Mouse (Mus musculus): ENCODE data around the gene Cul4b. TPM values are rescaled to one million over a fixed set of nuclear protein-coding genes. Genes with fewer than 3 reads are reported as not detected.

The Cul4b gene
- 72.0 and 81.9 TPM in 2 replicates for polyA plus RNA-seq (2014; fragmentation: Nextera tagmentation; extraction: Ambion mirVana)

GRCm38 (mm10) chrX:38576078-38576477 is at the start of gene Cul4b:
Cul4b (minus strand) TSS chrX:38576196.
- Histone ChIP-seq H3K36me3 (replicated peaks; ENCODE audit: control insufficient read depth, insufficient read depth, low read depth, low read length) (no peaks in the 10 kb centered on the region), H3K4me3 (ENCODE audit: low read depth, low read length) (no peak within 1 kb of the TSS), H3K4me1 (ENCODE audit: control insufficient read depth, insufficient read depth, low read length) (no peaks in the 10 kb centered on the region), H3K27me3 (ENCODE audit: control insufficient read depth, insufficient read depth, low read length) (no peaks in the 10 kb centered on the region), H3K9ac (replicated peaks; ENCODE audit: low read length) (no peak within 1 kb of the TSS), H3K4me2 (ENCODE audit: low read depth, low read length) (no peak within 1 kb of the TSS), H3K27ac (replicated peaks; ENCODE audit: low read depth, low read length) (no peak within 1 kb of the TSS), H3K9me3 (replicated peaks; ENCODE audit: control insufficient read depth, low read length) (no peaks in the 10 kb centered on the region)
- no peak for ATAC-seq (replicated peaks; ENCODE audit: insufficient number of reproducible peaks, low FRiP score, low TSS enrichment, low read depth)
- no peak for DNase-seq (ENCODE audit: low spot score)
- WGBS, result 87% methylated on average over 15 of the region's 15 CpGs

DNA sequence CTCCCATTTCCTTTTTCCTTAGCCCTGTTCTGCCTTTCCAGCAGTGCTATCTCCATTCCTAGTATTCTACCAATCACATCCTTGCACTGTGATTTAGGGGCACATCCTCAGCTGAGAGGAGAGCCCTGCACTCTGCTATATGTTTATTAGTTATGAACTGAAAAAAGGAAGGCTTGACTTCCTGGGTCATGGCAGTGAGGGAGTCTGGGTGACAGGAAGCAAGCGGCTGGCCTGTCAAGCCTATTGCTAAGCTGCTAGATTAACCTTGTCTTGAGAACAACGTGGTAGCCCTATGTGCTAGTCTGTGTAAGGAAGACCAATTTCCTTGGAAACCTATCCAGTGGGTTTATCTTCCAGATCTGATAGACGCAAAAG is 25.0 kb upstream of the Cul4b start:
- Histone ChIP-seq H3K9ac (replicated peaks; ENCODE audit: low read length) (peak overlapping the region; percentile 62), H3K27me3 (ENCODE audit: control insufficient read depth, insufficient read depth, low read length) (no peaks in the 10 kb centered on the region), H3K4me3 (ENCODE audit: low read depth, low read length) (peak overlapping the region; percentile 45), H3K4me2 (ENCODE audit: low read depth, low read length) (peak overlapping the region; percentile 33), H3K27ac (replicated peaks; ENCODE audit: low read depth, low read length) (peak overlapping the region; percentile 38), H3K9me3 (replicated peaks; ENCODE audit: control insufficient read depth, low read length) (no peaks in the 10 kb centered on the region), H3K36me3 (replicated peaks; ENCODE audit: control insufficient read depth, insufficient read depth, low read depth, low read length) (no peaks in the 10 kb centered on the region), H3K4me1 (ENCODE audit: control insufficient read depth, insufficient read depth, low read length) (no peaks in the 10 kb centered on the region)
- DNase-seq (ENCODE audit: low spot score) (peak; percentile 11), ATAC-seq (replicated peaks; ENCODE audit: insufficient number of reproducible peaks, low FRiP score, low TSS enrichment, low read depth) (peak; percentile 59; the same call in 1 of the 2 replicates)
- WGBS, result 18% methylated on average over 3 of the region's 3 CpGs

DNA sequence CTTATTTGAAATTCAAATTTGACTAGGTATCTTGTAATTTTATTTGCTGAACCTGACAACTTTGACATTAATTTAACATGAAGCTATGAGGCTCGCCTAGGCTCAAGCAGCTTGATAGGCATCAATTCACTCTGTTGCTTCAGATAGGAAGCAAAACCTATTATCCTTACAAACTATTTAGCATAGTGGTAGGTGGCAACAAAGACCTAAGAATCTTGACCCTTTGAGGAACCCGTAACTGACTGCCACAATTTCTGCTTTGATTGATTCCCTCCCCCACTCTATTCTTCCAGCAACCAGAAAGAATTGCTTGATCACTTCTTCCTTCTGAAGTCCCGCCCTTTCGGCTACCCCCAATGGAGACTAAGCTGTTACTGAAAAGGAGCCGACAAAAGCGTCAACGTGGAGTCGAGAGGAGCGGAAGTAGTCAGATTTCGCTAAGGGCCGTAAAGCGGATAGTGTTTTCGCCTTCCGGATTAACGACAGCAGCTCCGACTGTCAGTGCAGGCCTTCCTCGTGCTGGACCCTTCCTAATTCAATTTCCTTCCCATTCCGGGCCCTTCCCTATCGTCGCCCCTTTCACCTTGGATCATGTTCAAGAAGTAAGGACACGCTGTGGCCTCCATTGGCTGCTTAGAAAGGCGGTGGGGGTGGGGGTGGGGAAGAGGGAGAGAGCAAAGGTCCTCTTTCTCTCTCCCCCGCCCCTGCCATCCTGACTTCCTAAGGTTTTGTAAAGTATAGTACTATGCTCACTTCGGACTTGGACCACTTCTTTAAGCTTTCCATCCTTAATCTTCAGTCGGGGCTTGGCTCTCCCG is 24.4 kb upstream of the Cul4b start, which contains the start of gene Mcts1:
Gene Mcts1 (plus strand): TSS at position 402 of the 818 bp plus-strand sequence.
- DNase-seq (ENCODE audit: low spot score) (peak; percentile 86), ATAC-seq (replicated peaks; ENCODE audit: insufficient number of reproducible peaks, low FRiP score, low TSS enrichment, low read depth) (peak; percentile 83)
- Histone ChIP-seq H3K4me3 (ENCODE audit: low read depth, low read length) (peak within 1 kb of the TSS; percentile 45), H3K36me3 (replicated peaks; ENCODE audit: control insufficient read depth, insufficient read depth, low read depth, low read length) (no peaks in the 10 kb centered on the region), H3K27ac (replicated peaks; ENCODE audit: low read depth, low read length) (peak within 1 kb of the TSS; percentile 38), H3K4me2 (ENCODE audit: low read depth, low read length) (peak within 1 kb of the TSS; percentile 33), H3K9ac (replicated peaks; ENCODE audit: low read length) (peak within 1 kb of the TSS; percentile 62), H3K4me1 (ENCODE audit: control insufficient read depth, insufficient read depth, low read length) (no peaks in the 10 kb centered on the region), H3K27me3 (ENCODE audit: control insufficient read depth, insufficient read depth, low read length) (no peaks in the 10 kb centered on the region), H3K9me3 (replicated peaks; ENCODE audit: control insufficient read depth, low read length) (no peaks in the 10 kb centered on the region)
- WGBS, result 18% methylated on average over 24 of the region's 26 CpGs

DNA sequence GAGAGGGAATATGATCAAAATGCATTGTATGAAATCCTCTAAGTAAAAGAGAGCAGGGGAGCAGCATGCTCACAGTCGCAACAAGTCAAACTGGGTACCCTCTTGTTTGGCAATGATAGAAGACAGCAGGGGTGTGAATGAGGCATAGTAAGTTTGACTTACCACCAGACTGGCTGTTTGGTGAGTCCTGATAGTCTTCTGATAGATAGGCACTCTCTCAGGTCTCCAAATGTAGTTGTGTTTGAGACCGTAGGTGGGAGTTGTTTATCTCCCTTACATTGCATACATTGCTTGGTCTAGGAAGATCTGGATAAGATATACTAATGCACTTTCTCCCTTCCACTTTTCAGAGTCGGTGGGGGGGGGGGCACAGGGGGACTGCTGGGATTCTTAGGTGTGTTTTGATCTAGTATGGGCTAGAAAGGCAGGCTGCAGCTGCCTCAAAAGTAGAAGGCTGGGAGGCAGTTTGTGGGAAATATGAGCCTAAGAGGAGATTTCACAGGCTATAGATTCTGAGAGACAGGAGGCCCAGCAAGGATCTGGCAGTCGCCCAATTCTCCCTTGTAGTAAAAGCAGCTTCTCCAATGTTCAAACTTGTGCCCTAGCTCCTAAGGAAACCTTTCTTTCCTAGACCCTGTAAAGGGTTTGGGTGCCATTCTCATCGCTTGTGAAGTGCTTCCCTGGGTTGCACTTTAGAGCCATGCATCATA is 17.3 kb upstream of the Cul4b start:
- H3K27ac ChIP-seq (replicated peaks; ENCODE audit: low read depth, low read length), result no peak overlapping the region
- no peak overlapping the region for H3K4me3 ChIP-seq (ENCODE audit: low read depth, low read length)
- H3K4me1 ChIP-seq (ENCODE audit: control insufficient read depth, insufficient read depth, low read length), result no peaks in the 10 kb centered on the region
- ATAC-seq (replicated peaks; ENCODE audit: insufficient number of reproducible peaks, low FRiP score, low TSS enrichment, low read depth) (no peak), DNase-seq (ENCODE audit: low spot score) (peak; percentile 14)
- no peak overlapping the region for H3K4me2 ChIP-seq (ENCODE audit: low read depth, low read length)
- H3K9ac ChIP-seq (replicated peaks; ENCODE audit: low read length), result no peak overlapping the region
- no peaks in the 10 kb centered on the region for H3K9me3 ChIP-seq (replicated peaks; ENCODE audit: control insufficient read depth, low read length)
- no peaks in the 10 kb centered on the region for H3K27me3 ChIP-seq (ENCODE audit: control insufficient read depth, insufficient read depth, low read length)
- WGBS, result 77% methylated on average over 5 of the region's 5 CpGs
- no peaks in the 10 kb centered on the region for H3K36me3 ChIP-seq (replicated peaks; ENCODE audit: control insufficient read depth, insufficient read depth, low read depth, low read length)

DNA sequence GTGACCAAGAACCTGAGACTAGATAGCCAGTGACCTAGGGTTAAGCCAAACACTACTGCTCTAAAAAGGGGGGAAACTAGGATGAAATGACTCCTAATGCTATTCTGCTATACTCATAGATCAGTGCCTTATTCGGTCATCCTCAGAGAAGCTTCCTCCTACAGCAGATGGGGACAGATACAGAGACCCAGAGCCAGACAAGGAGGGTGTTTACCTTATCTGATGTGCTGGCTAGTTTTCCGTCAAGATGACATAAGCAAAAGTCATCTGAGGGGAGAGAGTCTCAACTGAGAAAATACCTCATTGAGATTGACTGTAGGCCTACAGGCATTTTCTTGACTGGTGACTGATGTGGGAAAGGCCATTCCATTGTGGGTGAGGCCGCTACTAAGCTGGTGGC is 15.8 kb upstream of the Cul4b start:
- no peaks in the 10 kb centered on the region for H3K36me3 ChIP-seq (replicated peaks; ENCODE audit: control insufficient read depth, insufficient read depth, low read depth, low read length)
- H3K9me3 ChIP-seq (replicated peaks; ENCODE audit: control insufficient read depth, low read length), result no peaks in the 10 kb centered on the region
- no peaks in the 10 kb centered on the region for H3K27me3 ChIP-seq (ENCODE audit: control insufficient read depth, insufficient read depth, low read length)
- H3K27ac ChIP-seq (replicated peaks; ENCODE audit: low read depth, low read length), result no peak overlapping the region
- no peak overlapping the region for H3K4me3 ChIP-seq (ENCODE audit: low read depth, low read length)
- DNase-seq (ENCODE audit: low spot score), result no peak
- H3K9ac ChIP-seq (replicated peaks; ENCODE audit: low read length), result no peak overlapping the region
- no peak overlapping the region for H3K4me2 ChIP-seq (ENCODE audit: low read depth, low read length)
- no peaks in the 10 kb centered on the region for H3K4me1 ChIP-seq (ENCODE audit: control insufficient read depth, insufficient read depth, low read length)
- no peak for ATAC-seq (replicated peaks; ENCODE audit: insufficient number of reproducible peaks, low FRiP score, low TSS enrichment, low read depth)
- 84% methylated on average over 3 of the region's 3 CpGs for WGBS

DNA sequence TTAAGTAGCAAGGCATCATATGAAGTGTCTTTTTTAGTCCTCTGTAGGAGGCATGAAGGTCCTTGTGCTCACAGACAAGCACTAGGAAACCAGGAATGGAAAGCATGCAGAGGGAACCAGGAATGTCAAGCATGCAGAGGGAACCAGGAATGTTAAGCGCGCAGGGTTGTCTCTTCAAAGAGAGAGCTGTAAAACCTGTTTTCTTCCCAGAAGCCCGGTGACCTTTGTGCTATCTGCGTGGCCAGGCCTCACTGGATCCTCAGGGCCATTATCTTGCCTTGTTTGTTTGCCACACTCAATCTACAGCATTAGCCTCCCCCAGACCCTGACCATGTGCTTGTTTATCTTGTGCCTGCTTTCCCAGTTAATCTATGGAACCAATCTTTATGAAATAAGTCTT is 13.8 kb upstream of the Cul4b start:
- Histone ChIP-seq H3K9ac (replicated peaks; ENCODE audit: low read length) (no peak overlapping the region), H3K27me3 (ENCODE audit: control insufficient read depth, insufficient read depth, low read length) (no peaks in the 10 kb centered on the region), H3K36me3 (replicated peaks; ENCODE audit: control insufficient read depth, insufficient read depth, low read depth, low read length) (no peaks in the 10 kb centered on the region), H3K27ac (replicated peaks; ENCODE audit: low read depth, low read length) (no peak overlapping the region), H3K4me3 (ENCODE audit: low read depth, low read length) (no peak overlapping the region), H3K4me1 (ENCODE audit: control insufficient read depth, insufficient read depth, low read length) (no peaks in the 10 kb centered on the region), H3K9me3 (replicated peaks; ENCODE audit: control insufficient read depth, low read length) (no peaks in the 10 kb centered on the region), H3K4me2 (ENCODE audit: low read depth, low read length) (no peak overlapping the region)
- 46% methylated on average over 4 of the region's 4 CpGs for WGBS
- ATAC-seq (replicated peaks; ENCODE audit: insufficient number of reproducible peaks, low FRiP score, low TSS enrichment, low read depth), result no peak
- peak; percentile 14 for DNase-seq (ENCODE audit: low spot score)

- no peaks in the 10 kb centered on the region for H3K27me3 ChIP-seq (ENCODE audit: control insufficient read depth, insufficient read depth, low read length)
- DNase-seq (ENCODE audit: low spot score) (no peak), ATAC-seq (replicated peaks; ENCODE audit: insufficient number of reproducible peaks, low FRiP score, low TSS enrichment, low read depth) (no peak)
- no peak overlapping the region for H3K4me3 ChIP-seq (ENCODE audit: low read depth, low read length)
- H3K9ac ChIP-seq (replicated peaks; ENCODE audit: low read length), result no peak overlapping the region
- no peaks in the 10 kb centered on the region for H3K4me1 ChIP-seq (ENCODE audit: control insufficient read depth, insufficient read depth, low read length)
- H3K9me3 ChIP-seq (replicated peaks; ENCODE audit: control insufficient read depth, low read length), result no peaks in the 10 kb centered on the region
- H3K36me3 ChIP-seq (replicated peaks; ENCODE audit: control insufficient read depth, insufficient read depth, low read depth, low read length), result no peaks in the 10 kb centered on the region
- no peak overlapping the region for H3K4me2 ChIP-seq (ENCODE audit: low read depth, low read length)
- H3K27ac ChIP-seq (replicated peaks; ENCODE audit: low read depth, low read length), result no peak overlapping the region
Measured at GRCm38 (mm10) chrX:38583261-38583660, 7.3 kb upstream of the Cul4b start.

- no peak overlapping the region for H3K9ac ChIP-seq (replicated peaks; ENCODE audit: low read length)
- no peak overlapping the region for H3K4me3 ChIP-seq (ENCODE audit: low read depth, low read length)
- 82% methylated on average over 1 of the region's 1 CpGs for WGBS
- no peaks in the 10 kb centered on the region for H3K9me3 ChIP-seq (replicated peaks; ENCODE audit: control insufficient read depth, low read length)
- no peak for DNase-seq (ENCODE audit: low spot score)
- H3K4me2 ChIP-seq (ENCODE audit: low read depth, low read length), result no peak overlapping the region
- H3K4me1 ChIP-seq (ENCODE audit: control insufficient read depth, insufficient read depth, low read length), result no peaks in the 10 kb centered on the region
- no peaks in the 10 kb centered on the region for H3K36me3 ChIP-seq (replicated peaks; ENCODE audit: control insufficient read depth, insufficient read depth, low read depth, low read length)
- ATAC-seq (replicated peaks; ENCODE audit: insufficient number of reproducible peaks, low FRiP score, low TSS enrichment, low read depth), result no peak
- H3K27me3 ChIP-seq (ENCODE audit: control insufficient read depth, insufficient read depth, low read length), result no peaks in the 10 kb centered on the region
- no peak overlapping the region for H3K27ac ChIP-seq (replicated peaks; ENCODE audit: low read depth, low read length)
Measured at GRCm38 (mm10) chrX:38581140-38581539, 5.1 kb upstream of the Cul4b start.
